Mouse (Mus musculus): ENCODE results near the gene Ccdc155. TPM values are rescaled to one million over a fixed set of nuclear protein-coding genes. Genes with fewer than 3 reads are reported as not detected.

The Ccdc155 gene
- total and polyA plus RNA-seq, 3 experiments, result not detected

DNA sequence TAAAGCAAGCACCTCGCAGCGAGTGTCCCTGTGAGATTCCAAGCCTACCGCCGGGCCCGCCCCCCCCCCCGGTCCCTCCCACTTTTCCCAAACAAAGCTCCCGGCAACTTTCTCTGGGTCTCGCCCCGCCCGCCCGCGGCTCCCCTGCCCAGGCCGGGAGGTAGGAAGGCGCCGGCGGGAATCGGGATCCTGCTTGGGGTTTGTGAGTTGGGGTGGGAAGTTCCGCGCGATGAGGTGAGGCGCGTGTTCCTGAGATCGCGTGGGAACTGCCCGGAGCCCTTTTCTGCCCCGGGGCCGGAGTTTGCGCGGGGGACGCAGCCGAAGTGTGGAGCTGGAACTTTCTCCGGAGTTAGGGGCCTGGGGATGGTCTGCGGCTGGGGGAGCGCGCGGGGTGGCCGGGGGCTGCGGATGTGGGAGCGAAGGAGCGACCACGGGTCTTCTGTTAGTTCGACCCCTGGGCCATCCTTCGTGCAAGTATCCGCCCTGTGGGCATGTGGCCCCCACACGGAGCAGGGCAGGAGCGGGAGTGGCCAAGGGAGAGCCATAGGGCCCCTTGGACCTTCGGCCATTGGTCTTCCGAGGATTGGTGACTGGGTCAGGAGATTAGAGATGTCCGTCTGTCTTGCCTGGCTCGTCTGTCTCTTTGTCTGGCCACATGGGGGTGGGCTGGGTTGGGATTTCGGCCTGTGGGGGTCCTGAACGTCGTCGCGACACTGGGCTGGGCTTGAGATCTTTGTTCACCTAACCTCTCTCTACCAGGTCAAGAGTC is 11.2 kb upstream of the Ccdc155 start, which contains the start of gene Tead2:
Gene Tead2, plus strand, starts transcription at position 81 of the 769 bp plus-strand sequence.
- Histone ChIP-seq H3K27me3 (ENCODE audit: insufficient read depth, low read length) (peaks cover 66% of the 10 kb centered on the region), H3K4me1 (ENCODE audit: insufficient read depth, low read depth, low read length) (peaks cover 11% of the 10 kb centered on the region), H3K36me3 (replicated peaks) (no peaks in the 10 kb centered on the region), H3K9me3 (replicated peaks) (no peaks in the 10 kb centered on the region), H3K4me3 (ENCODE audit: low read depth, low read length) (no peak within 1 kb of the TSS)
- DNase-seq (ENCODE audit: low spot score), result no peak
- TF ChIP-seq TAL1 (conservative IDR thresholded peaks at IDR 0.05; ENCODE audit: low read depth, low read length) (no peak), POLR2AphosphoS5 (IDR thresholded peaks at IDR 0.05; ENCODE audit: insufficient replicate concordance, low read depth, low read length) (no peak), GATA2 (IDR thresholded peaks at IDR 0.05; ENCODE audit: borderline replicate concordance, low read depth, low read length) (no peak), GATA1 (IDR thresholded peaks at IDR 0.05; ENCODE audit: borderline replicate concordance, low read length) (no peak), CTCF (IDR thresholded peaks at IDR 0.05; ENCODE audit: low read depth, low read length) (no peak)
- no peak for ATAC-seq (ENCODE audit: extremely low read depth, insufficient number of reproducible peaks, low FRiP score, poor library complexity, severe bottlenecking)

DNA sequence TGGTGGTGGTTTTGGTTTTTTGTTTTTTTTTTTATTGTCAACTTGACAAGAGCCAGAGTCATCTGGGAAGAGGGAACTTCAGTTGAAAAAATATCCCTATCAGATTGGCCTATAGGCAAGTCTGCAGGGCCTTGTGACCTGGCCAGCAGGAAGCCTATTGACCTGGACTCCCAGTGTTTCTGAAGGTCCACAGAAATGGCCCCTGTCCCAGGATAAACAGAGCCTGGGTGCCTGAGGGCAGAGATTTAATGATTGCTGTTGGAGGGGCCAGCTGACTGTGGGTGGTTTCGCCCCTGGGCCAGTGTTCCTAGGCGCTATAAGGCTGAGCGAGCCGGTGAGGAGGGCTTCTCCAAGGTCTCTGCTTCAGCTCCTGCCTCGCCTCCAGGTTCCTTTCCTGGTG is 9.0 kb upstream of the Ccdc155 start:
- ATAC-seq (ENCODE audit: extremely low read depth, insufficient number of reproducible peaks, low FRiP score, poor library complexity, severe bottlenecking) (no peak), DNase-seq (ENCODE audit: low spot score) (no peak)
- H3K4me1 ChIP-seq (ENCODE audit: insufficient read depth, low read depth, low read length), result peaks cover 11% of the 10 kb centered on the region
- H3K4me3 ChIP-seq (ENCODE audit: low read depth, low read length), result no peak overlapping the region
- H3K9me3 ChIP-seq (replicated peaks), result no peaks in the 10 kb centered on the region
- H3K36me3 ChIP-seq (replicated peaks), result no peaks in the 10 kb centered on the region
- peaks cover 62% of the 10 kb centered on the region for H3K27me3 ChIP-seq (ENCODE audit: insufficient read depth, low read length)
- TF ChIP-seq GATA1 (IDR thresholded peaks at IDR 0.05; ENCODE audit: borderline replicate concordance, low read length) (no peak), POLR2AphosphoS5 (IDR thresholded peaks at IDR 0.05; ENCODE audit: insufficient replicate concordance, low read depth, low read length) (no peak), TAL1 (conservative IDR thresholded peaks at IDR 0.05; ENCODE audit: low read depth, low read length) (no peak), CTCF (IDR thresholded peaks at IDR 0.05; ENCODE audit: low read depth, low read length) (no peak), GATA2 (IDR thresholded peaks at IDR 0.05; ENCODE audit: borderline replicate concordance, low read depth, low read length) (no peak)

- no peak for DNase-seq (ENCODE audit: low spot score)
- H3K4me3 ChIP-seq (ENCODE audit: low read depth, low read length), result no peak overlapping the region
- H3K27me3 ChIP-seq (ENCODE audit: insufficient read depth, low read length), result peaks cover 55% of the 10 kb centered on the region
- TF ChIP-seq POLR2AphosphoS5 (IDR thresholded peaks at IDR 0.05; ENCODE audit: insufficient replicate concordance, low read depth, low read length), result no peak
- H3K4me1 ChIP-seq (ENCODE audit: insufficient read depth, low read depth, low read length), result peaks cover 11% of the 10 kb centered on the region
- no peaks in the 10 kb centered on the region for H3K36me3 ChIP-seq (replicated peaks)
- no peaks in the 10 kb centered on the region for H3K9me3 ChIP-seq (replicated peaks)
- ATAC-seq (ENCODE audit: extremely low read depth, insufficient number of reproducible peaks, low FRiP score, poor library complexity, severe bottlenecking), result no peak
These were observed 7.7 kb upstream of the Ccdc155 start for GRCm38 (mm10) chr7:45212356-45212755.

- Histone ChIP-seq H3K27me3 (ENCODE audit: insufficient read depth, low read length) (peaks cover 50% of the 10 kb centered on the region), H3K36me3 (replicated peaks) (no peaks in the 10 kb centered on the region), H3K4me1 (ENCODE audit: insufficient read depth, low read depth, low read length) (peaks cover 11% of the 10 kb centered on the region), H3K9me3 (replicated peaks) (no peaks in the 10 kb centered on the region), H3K4me3 (ENCODE audit: low read depth, low read length) (peak within 1 kb of the TSS; percentile 34; the same call in 1 of the 2 replicates)
- ATAC-seq (ENCODE audit: extremely low read depth, insufficient number of reproducible peaks, low FRiP score, poor library complexity, severe bottlenecking) (no peak), DNase-seq (ENCODE audit: low spot score) (no peak)
- TF ChIP-seq GATA1 (IDR thresholded peaks at IDR 0.05; ENCODE audit: borderline replicate concordance, low read length), result no peak
- TF ChIP-seq TAL1 (conservative IDR thresholded peaks at IDR 0.05; ENCODE audit: low read depth, low read length), result no peak
- TF ChIP-seq CTCF (IDR thresholded peaks at IDR 0.05; ENCODE audit: low read depth, low read length), result no peak
- TF ChIP-seq GATA2 (IDR thresholded peaks at IDR 0.05; ENCODE audit: borderline replicate concordance, low read depth, low read length), result no peak
- TF ChIP-seq POLR2AphosphoS5 (IDR thresholded peaks at IDR 0.05; ENCODE audit: insufficient replicate concordance, low read depth, low read length), result no peak
These were observed 7.2 kb upstream of the Ccdc155 start, which contains the start of gene Dkkl1 for GRCm38 (mm10) chr7:45211851-45212251. Gene Dkkl1, minus strand, starts transcription at chr7:45212147.

- H3K9me3 ChIP-seq (replicated peaks), result no peaks in the 10 kb centered on the region
- H3K4me3 ChIP-seq (ENCODE audit: low read depth, low read length), result no peak overlapping the region
- ATAC-seq (ENCODE audit: extremely low read depth, insufficient number of reproducible peaks, low FRiP score, poor library complexity, severe bottlenecking), result no peak
- TF ChIP-seq POLR2AphosphoS5 (IDR thresholded peaks at IDR 0.05; ENCODE audit: insufficient replicate concordance, low read depth, low read length) (no peak), GATA2 (IDR thresholded peaks at IDR 0.05; ENCODE audit: borderline replicate concordance, low read depth, low read length) (no peak), GATA1 (IDR thresholded peaks at IDR 0.05; ENCODE audit: borderline replicate concordance, low read length) (no peak), TAL1 (conservative IDR thresholded peaks at IDR 0.05; ENCODE audit: low read depth, low read length) (no peak), CTCF (IDR thresholded peaks at IDR 0.05; ENCODE audit: low read depth, low read length) (no peak)
- peaks cover 11% of the 10 kb centered on the region for H3K4me1 ChIP-seq (ENCODE audit: insufficient read depth, low read depth, low read length)
- no peaks in the 10 kb centered on the region for H3K36me3 ChIP-seq (replicated peaks)
- H3K27me3 ChIP-seq (ENCODE audit: insufficient read depth, low read length), result peaks cover 45% of the 10 kb centered on the region
- DNase-seq (ENCODE audit: low spot score), result no peak
These were observed 6.4 kb upstream of the Ccdc155 start for GRCm38 (mm10) chr7:45211070-45211469.

GRCm38 (mm10) chr7:45208260-45208659 is 3.6 kb upstream of the Ccdc155 start:
- Histone ChIP-seq H3K4me1 (ENCODE audit: insufficient read depth, low read depth, low read length) (peaks cover 11% of the 10 kb centered on the region), H3K9me3 (replicated peaks) (no peaks in the 10 kb centered on the region), H3K4me3 (ENCODE audit: low read depth, low read length) (no peak overlapping the region), H3K27me3 (ENCODE audit: insufficient read depth, low read length) (peaks cover 38% of the 10 kb centered on the region), H3K36me3 (replicated peaks) (no peaks in the 10 kb centered on the region)
- TF ChIP-seq POLR2AphosphoS5 (IDR thresholded peaks at IDR 0.05; ENCODE audit: insufficient replicate concordance, low read depth, low read length) (no peak), CTCF (IDR thresholded peaks at IDR 0.05; ENCODE audit: low read depth, low read length) (no peak)
- DNase-seq (ENCODE audit: low spot score), result no peak
- ATAC-seq (ENCODE audit: extremely low read depth, insufficient number of reproducible peaks, low FRiP score, poor library complexity, severe bottlenecking), result no peak
